Comparison of ENCODE assay signal across 22 mouse cellular contexts in the genomic region with DNA sequence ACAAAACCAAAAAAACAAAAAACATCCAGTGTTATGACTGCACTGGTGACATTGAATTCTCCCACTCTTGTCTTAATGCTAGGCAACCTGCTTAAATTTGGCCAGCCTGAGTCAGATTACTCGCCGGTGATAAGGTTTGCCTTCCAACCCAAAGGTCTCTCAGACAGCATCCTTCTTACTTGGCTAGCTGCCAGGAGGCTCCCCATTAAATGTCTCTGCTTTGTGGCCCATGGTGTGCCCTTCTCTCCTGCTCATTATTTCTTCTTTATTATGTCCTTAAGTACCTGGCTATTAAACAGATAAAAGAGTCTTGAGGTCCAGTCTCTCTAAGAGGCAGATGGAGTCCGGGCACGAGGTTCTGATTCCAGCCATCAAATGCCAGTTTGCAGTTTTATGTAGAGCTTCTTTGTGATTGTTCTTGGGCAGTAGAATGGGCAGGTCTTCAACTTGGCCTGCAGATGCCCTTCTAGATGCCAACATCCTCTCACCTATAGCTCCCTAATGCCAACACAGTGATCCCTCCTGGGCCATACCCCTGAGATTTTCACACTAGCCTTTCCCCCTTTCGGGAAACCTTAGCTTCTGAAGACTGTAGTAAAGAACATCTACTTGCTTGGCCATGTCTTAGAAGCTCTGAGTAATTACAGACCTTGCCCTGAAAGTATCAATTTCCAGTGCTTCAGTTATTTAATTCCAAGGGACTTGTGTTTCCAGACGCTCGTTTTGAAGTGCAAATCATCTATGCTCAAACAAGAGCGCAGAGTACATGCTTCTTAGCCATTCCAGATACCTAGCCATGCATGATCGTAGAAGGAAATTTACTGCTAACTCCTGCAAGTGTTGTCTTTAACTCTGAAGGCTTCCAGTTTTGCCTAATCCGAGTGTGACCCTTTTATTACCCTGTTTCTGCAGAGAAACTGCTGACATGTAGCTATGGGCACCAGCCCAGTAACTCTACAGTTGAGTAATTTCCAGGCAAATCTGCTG.
A peak's percentile ranks its signal among the peaks of the same experiment; 100 is the strongest.
DNase-seq lines count a peak whose midpoint lies in the region; ATAC-seq and TF ChIP-seq lines count a peak whose summit lies in the region.
"Had no signal": no experiment of that assay in that cellular context is flagged by ENCODE, and none has a peak within 500 bp of the region (broad histone marks: within the 10 kb centered on the region; RNA-seq: fewer than 3 reads in every experiment).

No protein-coding gene starts in this region.

- no peaks in the 10 kb centered on the region for H3K4me1 ChIP-seq in kidney, postnatal 0 days (replicated peaks; ENCODE audit: insufficient read depth, low read length)
- H3K4me1 ChIP-seq: heart, embryonic 12.5 days; liver, embryonic 12.5 days had no signal

- ATAC-seq in kidney, postnatal 0 days (replicated peaks; ENCODE audit: low FRiP score, low read depth): peak; percentile 73
- ATAC-seq in megakaryocyte, adult 5-6 weeks (ENCODE audit: poor library complexity, severe bottlenecking): no peak
- no peak for ATAC-seq in erythroblast, adult 5-6 weeks (replicated peaks; ENCODE audit: low FRiP score, poor library complexity, severe bottlenecking)
- ATAC-seq: forebrain, embryonic 16.5 days; inflammation-experienced regulatory T-cells, adult 6 months; liver, embryonic 12.5 days had no signal

- 25% methylated on average over 10 of the region's 10 CpGs for WGBS in kidney, postnatal 0 days

- H3K9me3 ChIP-seq in kidney, postnatal 0 days (replicated peaks; ENCODE audit: low read length): no peaks in the 10 kb centered on the region
- H3K9me3 ChIP-seq: hindbrain, embryonic 13.5 days; limb, embryonic 12.5 days; liver, embryonic 12.5 days had no signal

- no peaks in the 10 kb centered on the region for H3K27me3 ChIP-seq in kidney, postnatal 0 days (ENCODE audit: insufficient read depth, low read length)
- H3K27me3 ChIP-seq: CH12.LX; heart, embryonic 12.5 days; hindbrain, embryonic 13.5 days; liver, embryonic 12.5 days had no signal

- no peak overlapping the region for H3K27ac ChIP-seq in kidney, postnatal 0 days
- H3K27ac ChIP-seq: hindbrain, embryonic 13.5 days; limb, embryonic 12.5 days; liver, embryonic 12.5 days; stomach, postnatal 0 days had no signal

- H3K4me2 ChIP-seq in kidney, postnatal 0 days (ENCODE audit: low read length): no peak overlapping the region
- H3K4me2 ChIP-seq: heart, embryonic 12.5 days; hindbrain, embryonic 13.5 days; limb, embryonic 12.5 days; liver, embryonic 12.5 days; midbrain, embryonic 11.5 days had no signal

- no peak for TF ChIP-seq CTCF in brain, embryonic 14.5 days (IDR thresholded peaks at IDR 0.05; ENCODE audit: borderline replicate concordance, extremely low read depth, insufficient read depth, insufficient read length)
- TF ChIP-seq CTCF in kidney, postnatal 0 days (IDR thresholded peaks at IDR 0.05; ENCODE audit: low read depth): no peak

- DNase-seq in heart, adult 11 months: peak; percentile 60
- DNase-seq in heart, adult 8-10 months (ENCODE audit: low spot score): no peak
- DNase-seq in brain, embryonic 14.5 days (ENCODE audit: low read depth): peak; percentile 16
- peak; percentile 41 to 43 for DNase-seq in cerebellum, postnatal 10 days
- DNase-seq in kidney, postnatal 0 days (ENCODE audit: low spot score): peak; percentile 85
- DNase-seq in adrenal gland, postnatal 25 days: no peak
- DNase-seq: gastrocnemius, postnatal 36 days; lung, adult 2 months; lung, postnatal 36 days; retina, postnatal 1 day had no signal

- no peak for TF ChIP-seq POLR2A in brain, embryonic 14.5 days (IDR thresholded peaks at IDR 0.05; ENCODE audit: borderline replicate concordance, extremely low read depth, insufficient read depth, insufficient read length, poor library complexity, severe bottlenecking)

- H3K9ac ChIP-seq in kidney, postnatal 0 days (ENCODE audit: low read depth, low read length): no peak overlapping the region
- H3K9ac ChIP-seq: heart, embryonic 12.5 days; hindbrain, embryonic 13.5 days; limb, embryonic 12.5 days; liver, embryonic 12.5 days had no signal

- H3K4me3 ChIP-seq in kidney, postnatal 0 days (replicated peaks; ENCODE audit: low read depth, low read length): no peak overlapping the region
- H3K4me3 ChIP-seq: erythroblast, embryonic 14.5 days; heart, embryonic 12.5 days; hindbrain, embryonic 13.5 days; limb, embryonic 12.5 days; liver, embryonic 12.5 days had no signal

- H3K36me3 ChIP-seq in kidney, postnatal 0 days (ENCODE audit: insufficient read depth, low read length): no peaks in the 10 kb centered on the region
- H3K36me3 ChIP-seq: heart, embryonic 12.5 days; hindbrain, embryonic 13.5 days; limb, embryonic 12.5 days; liver, embryonic 12.5 days had no signal

Comparison
In these comparisons a context has a peak if more than half of its experiments do, and no peak if none do; other contexts are left out.
1. DNase-seq: peak in heart, adult 11 months (single experiment), brain, embryonic 14.5 days (single experiment), cerebellum, postnatal 10 days (2 of 2) and kidney, postnatal 0 days (single experiment); none in heart, adult 8-10 months (single experiment) and adrenal gland, postnatal 25 days (single experiment).